Mouse (Mus musculus) thymus, adult 2 months (tissue): ENCODE results near the gene Ctsa.

Experiments used
- CTCF ChIP-seq: fragments of 200-500 bp; IDR thresholded peaks from 2 replicates; pipeline ENCODE4 v1.5.1; 2012; ENCODE audit warnings: mild to moderate bottlenecking, control low read depth, low read length, moderate library complexity, borderline replicate concordance; ENCODE audit not compliant: control insufficient read depth, poor library complexity, insufficient read depth; ENCODE audit errors: extremely low read depth
- POLR2A ChIP-seq: fragments of 200-500 bp; IDR thresholded peaks from 2 replicates; pipeline ENCODE4 v1.6.1; 2012; ENCODE audit warnings: mild to moderate bottlenecking, low read length, control low read depth, moderate library complexity; ENCODE audit not compliant: control insufficient read depth, poor library complexity, insufficient read depth; ENCODE audit errors: extremely low read depth

GRCm38 (mm10) chr2:164859640-164860432, 27.2 kb downstream of the Ctsa start:
- TF ChIP-seq POLR2A (no peak), CTCF (no peak)
